Mouse (Mus musculus) myocyte (in vitro differentiated cells): ENCODE results near the gene Zbtb25.

Experiments used
- CEBPB ChIP-seq: IDR thresholded peaks from 2 replicates; pipeline ENCODE4 v1.6.1; 2011; ENCODE audit warnings: mild to moderate bottlenecking, moderate library complexity; ENCODE audit not compliant: poor library complexity, insufficient read depth, severe bottlenecking
- E2F4 ChIP-seq: IDR thresholded peaks from one replicate; pipeline ENCODE4 v1.6.1; 2011; ENCODE audit warnings: mild to moderate bottlenecking, control low read depth, moderate library complexity; ENCODE audit not compliant: insufficient read depth
- MAX ChIP-seq: IDR thresholded peaks from one replicate; pipeline ENCODE4 v1.6.1; 2011; ENCODE audit warnings: low read depth, mild to moderate bottlenecking, control low read depth
- MYOD1 ChIP-seq, 3 experiments: IDR thresholded peaks; one replicate each; pipeline ENCODE4 v1.6.1; 2011; ENCODE audit warnings: control low read depth in 2 of 3, low read depth in 2 of 3, mild to moderate bottlenecking in 2 of 3, moderate library complexity in 1 of 3; ENCODE audit not compliant: insufficient read length in 2 of 3, control insufficient read depth in 1 of 3
- MYOG ChIP-seq, 3 experiments: IDR thresholded peaks; one replicate each; pipeline ENCODE4 v1.6.1; 2011; ENCODE audit warnings: control low read depth in 2 of 3, low read depth in 2 of 3, mild to moderate bottlenecking in 2 of 3; ENCODE audit not compliant: insufficient read length in 2 of 3, control insufficient read depth in 1 of 3, insufficient read depth in 1 of 3
- POLR2A ChIP-seq: IDR thresholded peaks from one replicate; pipeline ENCODE4 v1.6.1; 2011; ENCODE audit warnings: low read depth, mild to moderate bottlenecking, control low read depth, moderate library complexity; ENCODE audit not compliant: insufficient read length
- POLR2AphosphoS2 ChIP-seq: IDR thresholded peaks from one replicate; pipeline ENCODE4 v1.6.1; 2011; ENCODE audit warnings: low read depth, control low read depth; ENCODE audit not compliant: insufficient read length
- REST ChIP-seq: IDR thresholded peaks from one replicate; pipeline ENCODE4 v1.6.1; 2011; ENCODE audit warnings: mild to moderate bottlenecking, control low read depth, moderate library complexity; ENCODE audit not compliant: insufficient read depth, insufficient read length
- SRF ChIP-seq: IDR thresholded peaks from one replicate; pipeline ENCODE4 v1.6.1; 2011; ENCODE audit warnings: low read depth; ENCODE audit not compliant: control insufficient read depth, insufficient read length
- TCF12 ChIP-seq: IDR thresholded peaks from one replicate; pipeline ENCODE4 v1.6.1; 2011; ENCODE audit warnings: mild to moderate bottlenecking, control low read depth; ENCODE audit not compliant: poor library complexity, insufficient read depth, severe bottlenecking
- TCF3 ChIP-seq: IDR thresholded peaks from one replicate; pipeline ENCODE4 v1.6.1; 2011; ENCODE audit warnings: low read depth, control low read depth; ENCODE audit not compliant: insufficient read length
- USF1 ChIP-seq: IDR thresholded peaks from one replicate; pipeline ENCODE4 v1.6.1; 2011; ENCODE audit warnings: low read depth, mild to moderate bottlenecking, control low read depth, moderate library complexity

GRCm38 (mm10) chr12:76370831-76371571 is 1.6 kb upstream of the Zbtb25 start:
- TF ChIP-seq POLR2A = peak; percentile 64
- no peak for TF ChIP-seq TCF12
- no peak for TF ChIP-seq REST
- peak; percentile 16 for TF ChIP-seq E2F4
- TF ChIP-seq CEBPB = no peak
- no peak for TF ChIP-seq TCF3
- TF ChIP-seq POLR2AphosphoS2 = no peak
- peak; percentile 78 for TF ChIP-seq USF1
- peak in 2 of 3 experiments; percentile 50 to 73 for TF ChIP-seq MYOD1 (IDR thresholded peaks at IDR 0.05; ENCODE audit: control insufficient read depth in 1 of 3, insufficient read length in 2 of 3, low read depth in 2 of 3)
- no peak for TF ChIP-seq MAX
- no peak for TF ChIP-seq SRF
- peak in 1 of 3 experiments; percentile 59 for TF ChIP-seq MYOG (IDR thresholded peaks at IDR 0.05; ENCODE audit: control insufficient read depth in 1 of 3, insufficient read depth in 1 of 3, insufficient read length in 2 of 3, low read depth in 2 of 3)
